Mouse (Mus musculus) intestine, embryonic 15.5 days (tissue): ENCODE data around the gene Slc22a1. TPM values are rescaled to one million over a fixed set of nuclear protein-coding genes. Genes with fewer than 3 reads are reported as not detected.

ENCODE experiments used
- ATAC-seq: fragments of 200-750 bp; cut with Nextera tagmentation; 2 replicates; pipeline ENCODE4 v1.8.0; 2017; ENCODE audit warnings: moderate TSS enrichment, moderate library complexity
- H3K27ac ChIP-seq: fragments of 300-500 bp; sonication (generic); 2 replicates; pipeline ENCODE4 v1.5.1; 2015; ENCODE audit warnings: mild to moderate bottlenecking, inconsistent platforms
- H3K27me3 ChIP-seq: fragments of 300-500 bp; sonication (generic); replicated peaks from 2 replicates; pipeline ENCODE4 v1.6.1; 2015; ENCODE audit warnings: inconsistent platforms
- H3K36me3 ChIP-seq: fragments of 300-500 bp; sonication (generic); 2 replicates; pipeline ENCODE4 v1.6.1; 2015; ENCODE audit warnings: inconsistent platforms
- H3K4me1 ChIP-seq: fragments of 300-500 bp; sonication (generic); replicated peaks from 2 replicates; pipeline ENCODE4 v1.6.1; 2015; ENCODE audit warnings: inconsistent platforms
- H3K4me2 ChIP-seq: fragments of 300-500 bp; sonication (generic); replicated peaks from 2 replicates; pipeline ENCODE4 v1.6.1; 2015; ENCODE audit warnings: mild to moderate bottlenecking, inconsistent platforms
- H3K4me3 ChIP-seq: fragments of 300-500 bp; sonication (generic); replicated peaks from 2 replicates; pipeline ENCODE4 v1.5.1; 2015; ENCODE audit warnings: inconsistent platforms
- H3K9ac ChIP-seq: fragments of 300-500 bp; sonication (generic); 2 replicates; pipeline ENCODE4 v1.6.1; 2015; ENCODE audit warnings: inconsistent platforms
- H3K9me3 ChIP-seq: fragments of 300-500 bp; sonication (generic); 2 replicates; pipeline ENCODE4 v1.6.1; 2016; ENCODE audit warnings: inconsistent platforms
- WGBS: fragments of 180-500 bp; shearing (Covaris S2); methylation state at CpG from one replicate; pipeline ENCODE4 v1.1.7; 2015; 5-methylcytosine and 5-hydroxymethylcytosine counted together
- polyA plus RNA-seq: library from polyadenylated mRNA; unstranded; fragments of >200 nt; fragmentation: Nextera tagmentation; extraction: Ambion mirVana; gene quantifications from 2 replicates; pipeline ENCODE4 v1.2.1, GENCODE M21; 2015

Gene Slc22a1
- polyA plus RNA-seq, 1 experiment from 2014 or later, result 0.40 TPM

DNA sequence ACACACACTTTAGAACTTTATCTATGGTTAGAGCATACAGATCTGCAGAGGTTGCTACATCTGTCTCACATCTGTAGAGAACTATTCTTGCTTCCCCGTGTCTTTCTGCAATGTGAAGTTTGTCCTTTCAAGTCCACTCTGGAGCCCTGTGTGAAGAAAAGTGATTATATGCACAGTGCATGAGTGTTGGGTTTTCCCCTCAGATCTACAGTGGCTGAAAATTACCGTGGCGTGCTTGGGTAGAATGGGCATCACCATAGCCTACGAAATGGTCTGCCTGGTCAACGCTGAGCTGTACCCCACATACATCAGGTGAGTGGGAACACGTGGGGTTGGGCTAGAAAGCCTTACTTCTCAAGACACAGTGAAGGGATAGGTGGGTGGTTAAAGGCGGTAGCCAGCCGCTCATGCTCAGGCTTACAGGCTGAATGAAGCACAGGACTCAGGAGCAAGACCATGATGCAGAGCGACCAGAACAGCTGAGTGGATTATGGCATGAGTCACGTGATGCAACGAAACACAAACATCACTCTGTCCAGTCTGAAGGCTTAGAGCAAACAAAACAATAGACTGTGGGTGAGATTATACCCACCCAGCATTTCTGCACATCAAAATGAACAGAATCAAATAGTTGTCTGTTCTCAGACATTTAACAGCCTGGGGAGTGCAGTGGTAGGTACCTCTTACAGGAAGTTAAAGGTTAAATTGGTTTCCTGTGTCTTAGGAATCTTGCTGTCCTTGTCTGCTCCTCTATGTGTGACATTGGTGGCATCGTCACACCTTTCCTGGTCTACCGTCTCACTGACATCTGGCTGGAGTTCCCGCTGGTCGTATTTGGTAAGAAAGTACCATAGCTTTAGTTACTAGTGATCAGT lies 60.9 kb downstream of the Slc22a1 start:
- Histone ChIP-seq H3K4me1 (no peaks in the 10 kb centered on the region), H3K4me2 (no peak overlapping the region), H3K9ac (no peak overlapping the region), H3K9me3 (no peaks in the 10 kb centered on the region), H3K27me3 (no peaks in the 10 kb centered on the region), H3K27ac (no peak overlapping the region), H3K36me3 (no peaks in the 10 kb centered on the region), H3K4me3 (no peak overlapping the region)
- WGBS, result 85% methylated on average over 15 of the region's 15 CpGs
- ATAC-seq, result no peak

DNA sequence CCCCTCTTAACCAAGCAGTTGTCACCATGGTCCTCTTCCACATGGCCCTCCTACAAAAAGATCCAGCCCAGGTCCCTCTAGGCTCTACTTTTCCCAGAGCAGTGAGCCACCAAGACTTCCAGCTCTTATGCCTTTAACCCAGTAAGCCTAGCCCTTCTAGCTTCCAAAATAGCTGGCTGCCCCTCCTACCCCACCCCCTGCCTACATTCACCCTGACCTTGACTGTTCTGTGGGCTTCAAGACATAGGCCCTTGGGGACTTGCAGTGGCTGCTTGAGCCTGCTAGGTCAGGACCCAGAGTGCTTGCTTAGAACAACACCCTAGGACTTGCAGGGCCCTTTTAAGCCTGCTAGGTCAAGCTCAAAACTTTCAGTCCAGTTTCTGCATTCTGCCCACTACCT lies 68.4 kb downstream of the Slc22a1 start:
- Histone ChIP-seq H3K9me3 (no peaks in the 10 kb centered on the region), H3K4me1 (no peaks in the 10 kb centered on the region), H3K4me3 (no peak overlapping the region), H3K4me2 (no peak overlapping the region), H3K27ac (no peak overlapping the region), H3K9ac (no peak overlapping the region), H3K36me3 (no peaks in the 10 kb centered on the region), H3K27me3 (no peaks in the 10 kb centered on the region)
- no peak for ATAC-seq

DNA sequence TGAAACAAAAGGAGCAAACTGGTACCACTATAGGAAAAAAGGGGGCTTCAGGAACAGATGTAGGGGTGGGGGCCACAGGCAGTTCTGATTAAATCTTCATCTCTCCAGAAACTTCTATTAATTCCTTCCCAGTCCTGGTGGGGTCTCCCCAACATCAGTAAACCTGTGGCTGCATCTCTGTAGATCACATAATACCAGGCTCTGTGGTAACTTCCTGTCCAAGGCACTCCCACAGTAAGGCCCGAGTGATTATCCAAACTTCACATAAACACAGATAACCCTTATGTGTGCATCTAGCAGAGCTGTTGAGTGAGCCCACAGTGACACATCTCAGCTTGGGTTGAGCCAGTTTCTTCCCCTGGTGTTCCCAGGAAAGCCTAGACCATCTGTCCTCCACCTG lies 69.0 kb downstream of the Slc22a1 start:
- Histone ChIP-seq H3K36me3 (no peaks in the 10 kb centered on the region), H3K4me3 (no peak overlapping the region), H3K9me3 (no peaks in the 10 kb centered on the region), H3K4me2 (no peak overlapping the region), H3K27me3 (no peaks in the 10 kb centered on the region), H3K4me1 (no peaks in the 10 kb centered on the region), H3K9ac (no peak overlapping the region), H3K27ac (no peak overlapping the region)
- WGBS, result 8% methylated on average over 1 of the region's 1 CpGs
- no peak for ATAC-seq

Other genes with a start within 250 kb of the Slc22a1 start
- 0.16 and 0.21 TPM in 2 replicates for gene Slc22a3, start 168.1 kb downstream of the Slc22a1 start, polyA plus RNA-seq
- 0.08 TPM in 1 of 2 replicates, not detected in the other for gene Slc22a2, start 91.7 kb downstream of the Slc22a1 start, polyA plus RNA-seq
- 37.5 and 38.9 TPM in 2 replicates for gene Igf2r, start 93.8 kb upstream of the Slc22a1 start, polyA plus RNA-seq
- 0.38 and 0.40 TPM in 2 replicates for gene Mas1, start 192.3 kb upstream of the Slc22a1 start, polyA plus RNA-seq
- gene Mrgprh, start 200.2 kb upstream of the Slc22a1 start, polyA plus RNA-seq, result not detected in 2 replicates
- 0.62 and 0.90 TPM in 2 replicates for gene Pnldc1, start 234.4 kb upstream of the Slc22a1 start, polyA plus RNA-seq
- gene Tcp1, start 239.9 kb upstream of the Slc22a1 start, polyA plus RNA-seq, result 369 and 437 TPM in 2 replicates
- gene Mrpl18, start 240.5 kb upstream of the Slc22a1 start, polyA plus RNA-seq, result 173 and 181 TPM in 2 replicates